Mouse (Mus musculus) G1E (cell line): Measurements from ENCODE around the gene Agfg2. TPM values are rescaled to one million over a fixed set of nuclear protein-coding genes. Genes with fewer than 3 reads are reported as not detected.

Experiments used
- ATAC-seq: 2 replicates; pipeline ENCODE4 v1.8.0; 2016; ENCODE audit warnings: mild to moderate bottlenecking; ENCODE audit not compliant: insufficient number of reproducible peaks, poor library complexity, low FRiP score, severe bottlenecking; ENCODE audit errors: extremely low read depth
- DNase-seq: peaks from one replicate; pipeline ENCODE4 v3.0.0; 2012; ENCODE audit warnings: low spot score
- H3K27me3 ChIP-seq: 2 replicates; pipeline ENCODE4 v1.6.1; 2012; ENCODE audit warnings: mild to moderate bottlenecking, low read length, inconsistent platforms; ENCODE audit not compliant: insufficient read depth
- H3K36me3 ChIP-seq: replicated peaks from 2 replicates; pipeline ENCODE3; 2012; ENCODE audit warnings: mild to moderate bottlenecking, inconsistent platforms
- H3K4me1 ChIP-seq: 2 replicates; pipeline ENCODE4 v1.6.1; 2012; ENCODE audit warnings: low read depth, low read length, inconsistent platforms, mixed read lengths; ENCODE audit not compliant: insufficient read depth
- H3K4me3 ChIP-seq: 2 replicates; pipeline ENCODE4 v1.5.1; 2012; ENCODE audit warnings: low read depth, mild to moderate bottlenecking, inconsistent platforms, low read length, moderate library complexity, mixed read lengths
- H3K9me3 ChIP-seq: replicated peaks from 2 replicates; pipeline ENCODE4 v1.6.1; 2012; ENCODE audit warnings: inconsistent platforms
- CTCF ChIP-seq: IDR thresholded peaks from 2 replicates; pipeline ENCODE4 v1.5.1; 2012; ENCODE audit warnings: low read depth, low read length, inconsistent platforms, mixed read lengths
- GATA1 ChIP-seq: IDR thresholded peaks from 2 replicates; pipeline ENCODE4 v1.6.1; 2012; ENCODE audit warnings: borderline replicate concordance, low read length, inconsistent platforms, mixed read lengths
- GATA2 ChIP-seq: IDR thresholded peaks from 2 replicates; pipeline ENCODE4 v1.6.1; 2012; ENCODE audit warnings: low read depth, low read length, inconsistent platforms, borderline replicate concordance
- POLR2AphosphoS5 ChIP-seq: IDR thresholded peaks from 2 replicates; pipeline ENCODE4 v1.6.1; 2012; ENCODE audit warnings: low read depth, low read length, inconsistent platforms; ENCODE audit not compliant: insufficient replicate concordance
- TAL1 ChIP-seq: conservative IDR thresholded peaks from 2 replicates; pipeline ENCODE4 v1.6.1; 2012; ENCODE audit warnings: low read depth, low read length, inconsistent platforms, mixed read lengths
- polyA plus RNA-seq: library from polyadenylated mRNA; stranded (reverse); fragments of >175 nt; gene quantifications from 2 replicates; pipeline ENCODE4 v1.2.3, GENCODE M21; 2012
- total RNA-seq, 2 experiments: library from RNA; stranded (forward) in 1 of 2; stranded (reverse) in 1 of 2; fragments of 200-1000 nt in 1 of 2; fragments of >200 nt in 1 of 2; fragmentation: Nextera tagmentation in 1 of 2; gene quantifications; 2 replicates each; pipeline ENCODE4 v1.2.3; 2014 to 2017

Agfg2 gene
- total and polyA plus RNA-seq, 3 experiments: 26.1 to 102 (median 47.1) TPM

DNA sequence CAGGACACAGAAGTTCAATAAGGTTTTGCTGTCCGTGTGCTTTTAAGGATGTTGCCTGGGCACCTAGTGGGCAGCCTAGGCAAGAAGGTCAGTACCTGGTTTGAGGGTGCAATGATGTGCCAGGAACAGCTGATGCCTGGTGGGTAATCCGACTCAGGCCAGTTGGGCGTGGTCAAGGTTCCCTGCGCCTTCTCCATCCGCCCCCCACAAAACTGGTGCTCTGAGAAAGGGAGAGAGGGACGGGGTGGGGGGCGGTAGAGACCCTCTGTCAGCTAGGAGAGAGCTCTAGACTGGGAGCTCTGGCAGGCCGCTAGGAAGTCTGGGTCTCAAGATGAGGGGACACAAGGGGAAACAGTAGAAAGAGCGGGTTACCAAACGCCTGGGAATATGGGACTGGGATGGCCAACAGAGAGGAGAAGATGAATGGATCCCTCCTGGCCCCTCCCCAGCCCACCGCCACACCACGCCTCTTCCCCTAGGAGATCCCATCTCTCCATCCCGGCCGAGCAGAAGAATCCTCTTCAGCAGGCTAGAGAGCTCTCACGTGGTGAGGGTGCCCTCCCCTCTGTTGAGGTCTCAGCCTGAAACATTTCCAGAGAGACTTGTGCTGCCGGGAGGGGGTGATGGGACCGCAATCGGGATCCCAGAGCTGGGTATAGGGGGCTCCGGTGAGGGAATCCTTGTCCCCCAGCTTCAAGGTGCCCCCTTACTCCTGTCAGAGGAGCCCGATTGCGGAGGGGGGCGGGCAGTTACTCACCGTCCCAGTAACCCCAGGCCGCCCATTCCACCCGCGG is 76.5 kb downstream of the Agfg2 start:
- TF ChIP-seq POLR2AphosphoS5 (no peak), GATA1 (no peak), GATA2 (no peak), CTCF (no peak), TAL1 (no peak)
- no peak for DNase-seq
- ATAC-seq: no peak
- Histone ChIP-seq H3K36me3 (peaks cover 37% of the 10 kb centered on the region), H3K4me3 (no peak overlapping the region), H3K4me1 (peaks cover 52% of the 10 kb centered on the region), H3K9me3 (no peaks in the 10 kb centered on the region), H3K27me3 (peaks cover 31% of the 10 kb centered on the region)

DNA sequence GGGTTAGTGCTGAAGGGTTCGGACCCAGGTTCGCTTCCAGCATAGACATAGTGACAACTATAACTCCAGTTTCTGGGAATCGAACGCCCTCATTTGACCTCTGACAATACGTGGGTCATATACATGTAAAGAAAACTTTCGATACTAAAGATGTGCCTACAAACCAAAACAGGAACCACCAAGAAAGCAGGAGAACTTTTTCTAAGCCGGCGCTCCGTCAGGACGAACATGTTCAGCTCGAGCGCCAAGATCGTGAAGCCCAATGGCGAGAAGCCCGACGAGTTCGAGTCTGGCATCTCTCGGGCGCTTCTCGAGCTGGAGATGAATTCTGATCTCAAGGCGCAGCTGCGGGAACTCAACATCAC is 83.2 kb downstream of the Agfg2 start:
- TF ChIP-seq TAL1: no peak
- TF ChIP-seq GATA2: no peak
- TF ChIP-seq POLR2AphosphoS5: no peak
- TF ChIP-seq GATA1: no peak
- no peak for TF ChIP-seq CTCF
- H3K36me3 ChIP-seq: peaks cover 43% of the 10 kb centered on the region
- no peaks in the 10 kb centered on the region for H3K27me3 ChIP-seq
- DNase-seq (no peak), ATAC-seq (no peak)
- peaks cover 70% of the 10 kb centered on the region for H3K4me1 ChIP-seq
- H3K9me3 ChIP-seq: no peaks in the 10 kb centered on the region
- peak overlapping the region; percentile 76 for H3K4me3 ChIP-seq

DNA sequence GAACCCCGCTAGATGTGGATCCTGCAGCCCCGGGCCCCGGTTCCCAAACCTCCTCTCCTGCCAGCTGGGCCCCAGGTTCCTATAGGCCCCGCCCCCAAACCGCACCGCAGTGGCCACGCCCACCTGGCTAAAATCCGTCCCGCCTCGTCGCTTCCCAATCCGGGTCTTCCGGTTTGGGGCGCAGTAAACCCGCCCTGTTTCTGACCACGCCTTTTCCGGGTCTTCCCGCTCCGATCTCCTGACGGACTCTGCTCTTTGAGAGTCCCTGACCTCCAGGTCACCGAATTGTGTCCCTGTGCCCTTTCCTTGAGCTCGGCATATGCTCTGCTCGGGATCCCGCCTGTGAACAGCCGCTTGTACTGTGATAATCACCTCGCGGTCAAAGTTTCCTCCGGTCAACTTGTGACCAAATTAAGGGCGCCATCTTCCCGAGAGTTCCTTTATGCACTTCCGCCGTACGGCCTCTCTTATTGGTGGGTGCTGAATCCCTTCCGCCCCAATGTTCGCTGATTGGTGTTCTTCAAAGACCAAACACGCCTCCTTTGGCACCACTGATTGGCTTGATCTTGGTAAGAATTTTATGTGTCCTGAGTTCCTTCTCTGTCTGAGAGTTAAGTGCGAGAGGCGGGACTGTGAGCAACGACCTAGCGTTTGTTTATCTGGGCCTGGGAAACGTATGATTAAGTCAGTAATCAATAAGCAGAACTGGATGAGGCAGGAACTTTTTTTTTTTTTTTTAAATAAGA is 83.7 kb downstream of the Agfg2 start, which contains the start of gene Mospd3:
Gene Mospd3, minus strand, starts transcription at position 440 of the 746 bp plus-strand sequence.
- H3K4me1 ChIP-seq: peaks cover 67% of the 10 kb centered on the region

More for the DNA sequence above, 83.7 kb downstream of the Agfg2 start, which contains the start of gene Mospd3:
- H3K4me3 ChIP-seq: peak within 1 kb of the TSS; percentile 76
- TF ChIP-seq TAL1: no peak
- peaks cover 40% of the 10 kb centered on the region for H3K36me3 ChIP-seq
- H3K9me3 ChIP-seq: no peaks in the 10 kb centered on the region
- no peaks in the 10 kb centered on the region for H3K27me3 ChIP-seq
- DNase-seq: peak; percentile 95
- peak; percentile 92 for ATAC-seq

Other genes starting within 250 kb of the Agfg2 start
Only the 20 nearest of the 23 such genes appear.
- gene Pop7, start 182.2 kb downstream of the Agfg2 start, total RNA-seq (2014; fragmentation: Nextera tagmentation): 9.0 and 14.1 TPM in 2 replicates
- 29.3 and 33.2 TPM in 2 replicates for gene Pop7, start 182.2 kb downstream of the Agfg2 start, total RNA-seq (2017)
- 39.8 and 55.7 TPM in 2 replicates for gene Pop7, start 182.2 kb downstream of the Agfg2 start, polyA plus RNA-seq
- gene Gigyf1, start 166.2 kb downstream of the Agfg2 start, total RNA-seq (2014; fragmentation: Nextera tagmentation): 23.2 and 30.3 TPM in 2 replicates
- 6.8 and 7.0 TPM in 2 replicates for gene Gigyf1, start 166.2 kb downstream of the Agfg2 start, total RNA-seq (2017)
- 49.0 and 50.4 TPM in 2 replicates for gene Gigyf1, start 166.2 kb downstream of the Agfg2 start, polyA plus RNA-seq
- not detected in 2 replicates for gene Epo, start 151.5 kb downstream of the Agfg2 start, total RNA-seq (2014; fragmentation: Nextera tagmentation)
- gene Epo, start 151.5 kb downstream of the Agfg2 start, total RNA-seq (2017): not detected in 2 replicates
- gene Epo, start 151.5 kb downstream of the Agfg2 start, polyA plus RNA-seq: not detected in 2 replicates
- gene Gnb2, start 151.2 kb downstream of the Agfg2 start, total RNA-seq (2014; fragmentation: Nextera tagmentation): 229 and 302 TPM in 2 replicates
- 255 and 347 TPM in 2 replicates for gene Gnb2, start 151.2 kb downstream of the Agfg2 start, total RNA-seq (2017)
- 501 and 571 TPM in 2 replicates for gene Gnb2, start 151.2 kb downstream of the Agfg2 start, polyA plus RNA-seq
- gene Actl6b, start 131.2 kb downstream of the Agfg2 start, total RNA-seq (2014; fragmentation: Nextera tagmentation): not detected in 2 replicates
- gene Actl6b, start 131.2 kb downstream of the Agfg2 start, total RNA-seq (2017): 0.11 TPM in 1 of 2 replicates, not detected in the other
- not detected in 2 replicates for gene Actl6b, start 131.2 kb downstream of the Agfg2 start, polyA plus RNA-seq
- gene Tfr2, start 114.9 kb downstream of the Agfg2 start, total RNA-seq (2014; fragmentation: Nextera tagmentation): 193 and 194 TPM in 2 replicates
- gene Tfr2, start 114.9 kb downstream of the Agfg2 start, total RNA-seq (2017): 52.6 and 67.3 TPM in 2 replicates
- gene Tfr2, start 114.9 kb downstream of the Agfg2 start, polyA plus RNA-seq: 87.3 and 117 TPM in 2 replicates
- gene Mospd3, start 83.7 kb downstream of the Agfg2 start, total RNA-seq (2014; fragmentation: Nextera tagmentation): 58.9 and 61.2 TPM in 2 replicates
- 3.8 and 5.4 TPM in 2 replicates for gene Mospd3, start 83.7 kb downstream of the Agfg2 start, total RNA-seq (2017)
- 316 and 504 TPM in 2 replicates for gene Mospd3, start 83.7 kb downstream of the Agfg2 start, polyA plus RNA-seq
- not detected in 2 replicates for gene Pcolce, start 70.9 kb downstream of the Agfg2 start, total RNA-seq (2014; fragmentation: Nextera tagmentation)
- 0.16 and 0.23 TPM in 2 replicates for gene Pcolce, start 70.9 kb downstream of the Agfg2 start, total RNA-seq (2017)
- 0.08 and 0.17 TPM in 2 replicates for gene Pcolce, start 70.9 kb downstream of the Agfg2 start, polyA plus RNA-seq
- gene Fbxo24, start 55.7 kb downstream of the Agfg2 start, total RNA-seq (2014; fragmentation: Nextera tagmentation): not detected in 2 replicates
- gene Fbxo24, start 55.7 kb downstream of the Agfg2 start, total RNA-seq (2017): 0.06 and 0.11 TPM in 2 replicates
- gene Fbxo24, start 55.7 kb downstream of the Agfg2 start, polyA plus RNA-seq: 0.05 and 0.06 TPM in 2 replicates
- gene Lrch4, start 55.6 kb downstream of the Agfg2 start, total RNA-seq (2014; fragmentation: Nextera tagmentation): 92.8 and 98.9 TPM in 2 replicates
- gene Lrch4, start 55.6 kb downstream of the Agfg2 start, total RNA-seq (2017): 20.6 and 23.3 TPM in 2 replicates
- 192 and 269 TPM in 2 replicates for gene Lrch4, start 55.6 kb downstream of the Agfg2 start, polyA plus RNA-seq
- 27.2 and 44.5 TPM in 2 replicates for gene Gm20605, start 55.6 kb downstream of the Agfg2 start, total RNA-seq (2014; fragmentation: Nextera tagmentation)
- gene Gm20605, start 55.6 kb downstream of the Agfg2 start, total RNA-seq (2017): 9.5 and 11.4 TPM in 2 replicates
- 11.0 and 14.5 TPM in 2 replicates for gene Gm20605, start 55.6 kb downstream of the Agfg2 start, polyA plus RNA-seq
- gene Sap25, start 43.4 kb downstream of the Agfg2 start, total RNA-seq (2014; fragmentation: Nextera tagmentation): 39.2 and 56.5 TPM in 2 replicates
- 7.9 and 10.5 TPM in 2 replicates for gene Sap25, start 43.4 kb downstream of the Agfg2 start, total RNA-seq (2017)
- 41.8 and 58.3 TPM in 2 replicates for gene Sap25, start 43.4 kb downstream of the Agfg2 start, polyA plus RNA-seq
- not detected in 2 replicates for gene Irs3, start 39.0 kb downstream of the Agfg2 start, total RNA-seq (2014; fragmentation: Nextera tagmentation)
- 0.11 and 0.12 TPM in 2 replicates for gene Irs3, start 39.0 kb downstream of the Agfg2 start, total RNA-seq (2017)
- not detected in 2 replicates for gene Irs3, start 39.0 kb downstream of the Agfg2 start, polyA plus RNA-seq
- gene Nyap1, start 56.9 kb upstream of the Agfg2 start, total RNA-seq (2014; fragmentation: Nextera tagmentation): 0.90 and 1.0 TPM in 2 replicates
- 0.38 and 0.70 TPM in 2 replicates for gene Nyap1, start 56.9 kb upstream of the Agfg2 start, total RNA-seq (2017)
- 2.8 and 3.0 TPM in 2 replicates for gene Nyap1, start 56.9 kb upstream of the Agfg2 start, polyA plus RNA-seq
- gene Tsc22d4, start 61.0 kb upstream of the Agfg2 start, total RNA-seq (2014; fragmentation: Nextera tagmentation): 90.8 and 114 TPM in 2 replicates
- gene Tsc22d4, start 61.0 kb upstream of the Agfg2 start, total RNA-seq (2017): 74.5 and 93.5 TPM in 2 replicates
- gene Tsc22d4, start 61.0 kb upstream of the Agfg2 start, polyA plus RNA-seq: 404 and 491 TPM in 2 replicates
- 202 and 204 TPM in 2 replicates for gene Ppp1r35, start 94.1 kb upstream of the Agfg2 start, total RNA-seq (2014; fragmentation: Nextera tagmentation)
- gene Ppp1r35, start 94.1 kb upstream of the Agfg2 start, total RNA-seq (2017): 28.2 and 35.6 TPM in 2 replicates
- gene Ppp1r35, start 94.1 kb upstream of the Agfg2 start, polyA plus RNA-seq: 121 and 153 TPM in 2 replicates
- 51.3 and 53.9 TPM in 2 replicates for gene Mepce, start 102.9 kb upstream of the Agfg2 start, total RNA-seq (2014; fragmentation: Nextera tagmentation)
- 22.3 and 27.8 TPM in 2 replicates for gene Mepce, start 102.9 kb upstream of the Agfg2 start, total RNA-seq (2017)
- 173 and 216 TPM in 2 replicates for gene Mepce, start 102.9 kb upstream of the Agfg2 start, polyA plus RNA-seq
- 8.4 and 9.9 TPM in 2 replicates for gene Zcwpw1, start 103.1 kb upstream of the Agfg2 start, total RNA-seq (2014; fragmentation: Nextera tagmentation)
- 10.5 and 12.9 TPM in 2 replicates for gene Zcwpw1, start 103.1 kb upstream of the Agfg2 start, total RNA-seq (2017)
- gene Zcwpw1, start 103.1 kb upstream of the Agfg2 start, polyA plus RNA-seq: 0.15 and 0.34 TPM in 2 replicates
- not detected in 2 replicates for gene Pilra, start 151.6 kb upstream of the Agfg2 start, total RNA-seq (2014; fragmentation: Nextera tagmentation)
- 3.4 and 5.1 TPM in 2 replicates for gene Pilra, start 151.6 kb upstream of the Agfg2 start, total RNA-seq (2017)
- 0.02 TPM in 1 of 2 replicates, not detected in the other for gene Pilra, start 151.6 kb upstream of the Agfg2 start, polyA plus RNA-seq
- gene Pilrb1, start 173.4 kb upstream of the Agfg2 start, total RNA-seq (2014; fragmentation: Nextera tagmentation): not detected in 2 replicates
- gene Pilrb1, start 173.4 kb upstream of the Agfg2 start, total RNA-seq (2017): 1.9 and 2.9 TPM in 2 replicates
- not detected in 2 replicates for gene Pilrb1, start 173.4 kb upstream of the Agfg2 start, polyA plus RNA-seq